Mouse (Mus musculus): Measurements from ENCODE around the gene Msx2. TPM values are rescaled to one million over a fixed set of nuclear protein-coding genes. Genes with fewer than 3 reads are reported as not detected.

The Msx2 gene
- polyA plus RNA-seq, 1 experiment from 2014 or later: 8.7 TPM

- ATAC-seq (ENCODE audit: insufficient number of reproducible peaks, low FRiP score): peak; percentile 70
- Histone ChIP-seq H3K36me3 (no peaks in the 10 kb centered on the region), H3K27ac (ENCODE audit: poor library complexity, severe bottlenecking) (peak overlapping the region; percentile 56), H3K4me3 (peak overlapping the region; percentile 55), H3K27me3 (replicated peaks) (peaks cover 45% of the 10 kb centered on the region), H3K4me1 (replicated peaks) (peaks cover 26% of the 10 kb centered on the region), H3K4me2 (peak overlapping the region; percentile 90), H3K9me3 (replicated peaks) (no peaks in the 10 kb centered on the region), H3K9ac (peak overlapping the region; percentile 52)
- under 1% methylated on average over 35 of the region's 37 CpGs for WGBS
Observed at GRCm38 (mm10) chr13:53475701-53476188, 2.9 kb upstream of the Msx2 start.

GRCm38 (mm10) chr13:53474491-53474890, 1.6 kb upstream of the Msx2 start:
- no peak for ATAC-seq (ENCODE audit: insufficient number of reproducible peaks, low FRiP score)
- peaks cover 31% of the 10 kb centered on the region for H3K4me1 ChIP-seq (replicated peaks)
- no peak overlapping the region for H3K4me3 ChIP-seq
- no peaks in the 10 kb centered on the region for H3K9me3 ChIP-seq (replicated peaks)
- 24% methylated on average over 6 of the region's 6 CpGs for WGBS
- no peak overlapping the region for H3K9ac ChIP-seq
- no peak overlapping the region for H3K27ac ChIP-seq (ENCODE audit: poor library complexity, severe bottlenecking)
- no peak overlapping the region for H3K4me2 ChIP-seq
- peaks cover 57% of the 10 kb centered on the region for H3K27me3 ChIP-seq (replicated peaks)
- H3K36me3 ChIP-seq: no peaks in the 10 kb centered on the region

DNA sequence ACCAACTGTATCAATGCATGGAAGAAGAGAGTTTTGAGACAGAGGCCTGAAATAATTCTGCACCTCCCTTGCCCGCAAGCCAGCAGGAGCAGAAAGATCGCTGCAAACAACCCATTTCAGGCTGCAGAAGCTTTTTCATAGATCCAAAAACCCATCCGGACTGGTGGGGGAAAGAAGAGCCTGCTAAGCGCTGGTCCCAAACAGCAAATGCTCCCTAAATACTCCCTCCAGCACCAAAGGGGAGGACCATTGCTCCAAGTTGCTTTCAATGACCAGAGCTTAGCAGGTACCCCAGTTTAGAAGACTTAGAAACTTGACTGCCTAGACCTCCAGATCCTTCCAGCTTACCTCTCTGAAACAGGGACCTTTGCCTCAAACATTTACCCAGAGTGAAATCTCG, 1.1 kb upstream of the Msx2 start:
- ATAC-seq (ENCODE audit: insufficient number of reproducible peaks, low FRiP score): no peak
- no peaks in the 10 kb centered on the region for H3K36me3 ChIP-seq
- peaks cover 61% of the 10 kb centered on the region for H3K27me3 ChIP-seq (replicated peaks)

DNA sequence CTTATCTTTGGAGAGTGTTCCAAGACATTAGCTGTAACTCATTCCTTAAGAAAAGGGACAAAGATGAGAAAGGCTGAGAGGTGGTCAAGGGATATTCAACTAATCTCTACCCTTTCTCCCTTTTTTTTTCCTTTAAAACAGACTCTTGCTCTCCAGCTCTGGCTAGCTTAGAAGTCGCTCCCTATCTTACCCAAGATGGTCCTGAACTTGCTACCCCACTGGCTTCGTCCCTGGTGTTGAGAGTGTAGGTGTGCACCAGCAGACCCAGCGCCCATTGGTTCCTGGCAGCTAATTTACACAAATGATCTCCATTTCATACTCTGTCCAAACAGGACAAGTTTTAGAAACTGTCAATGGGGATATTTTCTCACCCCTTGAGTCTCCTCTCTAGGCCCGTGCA, 417 bp upstream of the Msx2 start:
- Histone ChIP-seq H3K27me3 (replicated peaks) (peaks cover 65% of the 10 kb centered on the region), H3K36me3 (no peaks in the 10 kb centered on the region), H3K4me1 (replicated peaks) (peaks cover 31% of the 10 kb centered on the region), H3K9ac (no peak overlapping the region), H3K27ac (ENCODE audit: poor library complexity, severe bottlenecking) (no peak overlapping the region), H3K4me3 (no peak overlapping the region), H3K9me3 (replicated peaks) (no peaks in the 10 kb centered on the region), H3K4me2 (no peak overlapping the region)
- WGBS: 29% methylated on average over 4 of the region's 4 CpGs
- no peak for ATAC-seq (ENCODE audit: insufficient number of reproducible peaks, low FRiP score)

More for the DNA sequence above, 1.1 kb upstream of the Msx2 start:
- Histone ChIP-seq H3K9me3 (replicated peaks) (no peaks in the 10 kb centered on the region), H3K4me1 (replicated peaks) (peaks cover 31% of the 10 kb centered on the region), H3K27ac (ENCODE audit: poor library complexity, severe bottlenecking) (no peak overlapping the region), H3K4me2 (no peak overlapping the region), H3K9ac (no peak overlapping the region), H3K4me3 (no peak overlapping the region)
- WGBS: 26% methylated on average over 5 of the region's 5 CpGs

DNA sequence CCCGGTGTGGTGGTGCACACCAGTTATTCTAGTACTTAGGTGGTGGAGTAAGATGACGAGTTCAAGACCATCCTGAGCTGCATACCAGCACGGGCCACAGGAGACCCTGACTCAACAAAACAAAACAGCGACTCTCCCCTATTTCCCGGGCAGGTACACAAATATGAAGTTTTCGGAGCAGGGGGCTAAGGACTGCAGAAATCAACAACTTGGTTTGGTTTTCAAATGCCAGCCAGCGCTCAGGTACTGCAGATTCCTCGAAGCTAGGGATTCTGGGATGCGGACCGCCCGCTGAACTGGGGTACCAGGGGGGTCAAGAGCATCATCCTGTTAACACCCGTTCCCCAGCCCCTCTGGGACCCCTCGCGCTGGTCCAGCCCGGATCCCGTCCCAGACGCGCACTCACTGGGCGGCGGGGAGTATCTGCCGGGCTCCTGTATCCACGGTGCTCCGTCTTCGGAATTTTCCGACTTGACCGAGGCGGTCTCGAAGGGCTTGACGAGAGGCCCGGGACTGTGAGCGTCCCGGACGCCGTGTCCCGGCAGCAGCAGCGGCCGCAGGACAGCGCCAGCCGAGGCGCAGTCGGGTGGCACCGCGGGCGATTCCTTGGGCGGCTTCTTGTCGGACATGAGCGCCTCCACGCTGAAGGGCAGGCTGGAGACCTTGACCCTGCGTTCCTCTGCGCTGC, 804 bp downstream of the Msx2 start:
- peak; percentile 35; the same call in 1 of the 2 replicates for ATAC-seq (ENCODE audit: insufficient number of reproducible peaks, low FRiP score)
- Histone ChIP-seq H3K4me2 (peak overlapping the region; percentile 86), H3K4me1 (replicated peaks) (peaks cover 31% of the 10 kb centered on the region), H3K9ac (peak overlapping the region; percentile 84), H3K4me3 (peak overlapping the region; percentile 67), H3K9me3 (replicated peaks) (no peaks in the 10 kb centered on the region), H3K36me3 (no peaks in the 10 kb centered on the region), H3K27me3 (replicated peaks) (peaks cover 62% of the 10 kb centered on the region), H3K27ac (ENCODE audit: poor library complexity, severe bottlenecking) (peak overlapping the region; percentile 60)
- under 1% methylated on average over 50 of the region's 50 CpGs for WGBS

- peak overlapping the region; percentile 67 for H3K4me3 ChIP-seq
- peak overlapping the region; percentile 84 for H3K9ac ChIP-seq
- H3K27ac ChIP-seq (ENCODE audit: poor library complexity, severe bottlenecking): no peak overlapping the region; the same call in 1 of the 2 replicates
- H3K4me1 ChIP-seq (replicated peaks): peaks cover 30% of the 10 kb centered on the region
- H3K9me3 ChIP-seq (replicated peaks): no peaks in the 10 kb centered on the region
- no peak for ATAC-seq (ENCODE audit: insufficient number of reproducible peaks, low FRiP score)
- H3K4me2 ChIP-seq: peak overlapping the region; percentile 86
- no peaks in the 10 kb centered on the region for H3K36me3 ChIP-seq
- 11% methylated on average over 6 of the region's 6 CpGs for WGBS
- peaks cover 56% of the 10 kb centered on the region for H3K27me3 ChIP-seq (replicated peaks)
Observed at GRCm38 (mm10) chr13:53471411-53471810, 1.5 kb downstream of the Msx2 start.

DNA sequence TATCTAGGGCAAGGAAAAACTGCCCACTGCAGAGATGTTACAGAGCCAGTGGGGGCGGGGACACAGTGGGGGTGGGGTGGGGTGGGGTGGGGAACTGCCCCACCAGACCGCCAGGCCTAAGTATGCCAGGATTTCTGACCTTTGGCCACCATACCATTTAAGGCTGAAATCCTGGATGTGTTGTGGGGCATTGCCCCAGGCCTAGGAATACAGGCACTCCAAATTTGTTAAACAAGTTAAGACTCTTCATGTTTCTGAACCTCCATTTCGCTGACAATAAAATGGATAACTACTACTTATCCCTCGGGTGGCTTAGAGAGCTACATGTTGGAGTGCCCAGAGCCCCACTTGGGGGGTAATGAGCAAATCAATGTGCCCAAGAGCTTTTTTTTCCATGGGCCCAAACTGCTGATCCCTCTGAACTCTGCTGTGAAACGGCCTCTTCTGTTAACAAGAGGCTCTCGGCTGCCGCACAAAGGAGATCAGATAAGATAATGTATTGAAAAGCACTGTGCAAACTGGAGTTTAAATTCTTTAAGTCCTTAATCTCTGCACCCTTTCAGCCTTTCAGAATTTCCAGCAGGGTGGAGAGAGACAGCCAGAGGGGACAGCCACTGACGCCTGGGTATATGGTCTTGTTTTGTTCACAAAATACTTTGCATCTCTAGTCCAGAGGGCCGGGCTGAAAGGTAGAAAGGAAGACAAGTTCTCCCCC, 2.3 kb downstream of the Msx2 start:
- Histone ChIP-seq H3K27ac (ENCODE audit: poor library complexity, severe bottlenecking) (no peak overlapping the region), H3K9ac (peak overlapping the region; percentile 84), H3K4me2 (peak overlapping the region; percentile 86)

DNA sequence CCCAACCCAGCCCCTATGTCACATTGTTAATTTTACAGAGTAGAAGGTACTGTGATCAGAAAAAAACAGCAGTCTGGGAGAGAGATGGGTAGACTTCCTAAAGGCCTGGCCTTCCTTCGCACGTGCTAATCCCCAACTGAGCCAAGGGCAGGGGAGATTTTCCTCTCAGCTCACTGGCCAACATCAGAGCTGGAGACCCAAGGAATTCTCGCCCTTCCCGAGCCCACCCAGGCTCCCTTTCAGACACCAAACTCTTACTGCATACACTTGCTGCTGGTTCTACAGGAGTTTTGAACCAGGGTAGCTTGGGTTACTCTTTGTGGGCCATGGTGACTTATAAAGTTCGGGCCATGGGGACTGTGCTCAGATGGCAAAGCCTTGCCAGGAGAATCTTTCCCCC, 3.1 kb downstream of the Msx2 start:
- H3K9ac ChIP-seq: 0 out of 2 replicates have a peak overlapping the region, but pooled peaks have one; percentile 84
- H3K4me3 ChIP-seq: 0 out of 2 replicates have a peak overlapping the region, but pooled peaks have one; percentile 67

More for the DNA sequence above, 2.3 kb downstream of the Msx2 start:
- H3K36me3 ChIP-seq: no peaks in the 10 kb centered on the region
- H3K4me3 ChIP-seq: peak overlapping the region; percentile 67
- no peaks in the 10 kb centered on the region for H3K9me3 ChIP-seq (replicated peaks)
- ATAC-seq (ENCODE audit: insufficient number of reproducible peaks, low FRiP score): no peak
- 17% methylated on average over 9 of the region's 9 CpGs for WGBS
- peaks cover 52% of the 10 kb centered on the region for H3K27me3 ChIP-seq (replicated peaks)
- H3K4me1 ChIP-seq (replicated peaks): peaks cover 33% of the 10 kb centered on the region

GRCm38 (mm10) chr13:53468171-53468570, 4.7 kb downstream of the Msx2 start:
- peak overlapping the region; percentile 22; the same call in 1 of the 2 replicates for H3K4me2 ChIP-seq
- peaks cover 45% of the 10 kb centered on the region for H3K4me1 ChIP-seq (replicated peaks)
- ATAC-seq (ENCODE audit: insufficient number of reproducible peaks, low FRiP score): no peak
- H3K9me3 ChIP-seq (replicated peaks): no peaks in the 10 kb centered on the region
- WGBS: 50% methylated on average over 14 of the region's 14 CpGs
- peaks cover 52% of the 10 kb centered on the region for H3K27me3 ChIP-seq (replicated peaks)
- H3K27ac ChIP-seq (ENCODE audit: poor library complexity, severe bottlenecking): no peak overlapping the region
- no peaks in the 10 kb centered on the region for H3K36me3 ChIP-seq
- H3K9ac ChIP-seq: no peak overlapping the region
- no peak overlapping the region for H3K4me3 ChIP-seq

More for the DNA sequence above, 3.1 kb downstream of the Msx2 start:
- peak overlapping the region; percentile 86 for H3K4me2 ChIP-seq
- peak overlapping the region; percentile 3; the same call in 1 of the 2 replicates for H3K27ac ChIP-seq (ENCODE audit: poor library complexity, severe bottlenecking)
- ATAC-seq (ENCODE audit: insufficient number of reproducible peaks, low FRiP score): no peak
- 46% methylated on average over 5 of the region's 5 CpGs for WGBS
- peaks cover 37% of the 10 kb centered on the region for H3K4me1 ChIP-seq (replicated peaks)
- no peaks in the 10 kb centered on the region for H3K36me3 ChIP-seq
- peaks cover 58% of the 10 kb centered on the region for H3K27me3 ChIP-seq (replicated peaks)
- H3K9me3 ChIP-seq (replicated peaks): no peaks in the 10 kb centered on the region

DNA sequence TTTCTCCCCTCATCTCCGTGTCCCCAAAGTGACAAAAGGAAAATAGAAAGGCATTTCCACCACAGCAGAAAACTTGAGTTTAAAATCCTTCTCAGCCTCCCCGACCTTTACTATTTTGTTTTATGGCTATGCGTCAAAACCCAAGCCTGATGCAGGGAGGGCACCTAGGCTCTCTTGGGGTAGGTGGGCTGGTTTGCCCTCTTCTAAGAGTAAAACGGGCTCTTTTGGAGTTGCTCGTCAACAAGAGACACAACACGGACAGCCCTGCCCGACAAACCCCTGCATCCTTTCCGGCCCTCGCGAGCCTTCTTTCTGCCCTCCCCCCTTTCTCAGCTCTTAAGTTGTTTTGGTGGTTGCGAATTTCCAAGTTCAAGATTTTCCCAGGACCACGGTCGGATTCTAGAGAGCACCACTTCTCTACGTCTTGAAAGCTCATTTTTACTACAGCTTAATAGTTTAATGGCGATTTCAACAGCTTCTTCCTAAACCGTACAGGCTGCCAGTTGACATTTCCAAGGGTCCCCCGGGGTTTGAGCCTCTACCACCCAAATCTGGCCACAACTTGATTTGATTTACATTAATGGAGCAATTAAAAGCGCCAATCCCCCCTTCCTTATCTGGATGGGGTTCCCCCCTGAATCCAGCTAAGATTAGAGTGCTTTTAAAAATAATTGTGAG, 6.5 kb downstream of the Msx2 start:
- 9% methylated on average over 18 of the region's 18 CpGs for WGBS
- peak overlapping the region; percentile 34 for H3K4me3 ChIP-seq
- H3K36me3 ChIP-seq: no peaks in the 10 kb centered on the region
- peaks cover 62% of the 10 kb centered on the region for H3K27me3 ChIP-seq (replicated peaks)
- ATAC-seq (ENCODE audit: insufficient number of reproducible peaks, low FRiP score): no peak
- H3K9me3 ChIP-seq (replicated peaks): no peaks in the 10 kb centered on the region
- H3K9ac ChIP-seq: peak overlapping the region; percentile 50; the same call in 1 of the 2 replicates
- peaks cover 50% of the 10 kb centered on the region for H3K4me1 ChIP-seq (replicated peaks)
- H3K27ac ChIP-seq (ENCODE audit: poor library complexity, severe bottlenecking): no peak overlapping the region
- peak overlapping the region; percentile 67 for H3K4me2 ChIP-seq
